ENCODE assay signal across 11 mouse cellular contexts in the genomic region with DNA sequence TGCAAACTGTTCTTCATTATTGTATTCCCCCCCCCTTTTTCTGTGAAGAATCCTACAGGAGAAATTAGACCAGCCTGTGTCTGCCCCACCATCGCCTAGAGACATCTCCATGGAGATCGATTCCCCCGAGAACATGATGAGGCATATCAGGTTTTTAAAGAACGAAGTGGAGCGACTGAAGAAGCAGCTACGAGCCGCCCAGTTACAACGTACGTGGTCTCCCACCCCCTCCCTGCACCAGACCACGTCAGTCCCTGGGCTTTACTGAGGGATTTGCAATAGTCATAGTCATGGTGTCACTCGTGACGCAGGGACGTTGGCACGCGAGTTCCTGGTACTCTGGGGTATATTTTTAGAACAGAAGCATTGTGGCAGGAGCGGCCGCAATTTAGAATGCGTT. TPM values are rescaled to one million over a fixed set of nuclear protein-coding genes. Genes with fewer than 3 reads are reported as not detected.
DNase-seq lines count a peak whose midpoint lies in the region; ATAC-seq lines count a peak whose summit lies in the region.
"Had no signal": no experiment of that assay in that cellular context is flagged by ENCODE, and none has a peak within 500 bp of the region (broad histone marks: within the 10 kb centered on the region; RNA-seq: fewer than 3 reads in every experiment).

No protein-coding gene starts in this region.

- no peak overlapping the region for H3K4me2 ChIP-seq in forebrain, embryonic 15.5 days (replicated peaks)
- H3K4me2 ChIP-seq in midbrain, embryonic 11.5 days, result no peak overlapping the region
- H3K4me2 ChIP-seq: intestine, embryonic 15.5 days; liver, embryonic 12.5 days had no signal

- H3K27ac ChIP-seq in forebrain, embryonic 15.5 days (replicated peaks), result 0 out of 2 replicates have a peak overlapping the region, but pooled peaks have one; percentile 2
- no peak overlapping the region for H3K27ac ChIP-seq in forebrain, embryonic 10.5 days
- H3K27ac ChIP-seq in midbrain, embryonic 11.5 days (ENCODE audit: low read depth, low read length), result no peak overlapping the region
- H3K27ac ChIP-seq: intestine, embryonic 15.5 days; liver, embryonic 12.5 days had no signal

- no peak overlapping the region for H3K9ac ChIP-seq in forebrain, embryonic 15.5 days (replicated peaks)
- H3K9ac ChIP-seq in midbrain, embryonic 11.5 days (ENCODE audit: low read length), result no peak overlapping the region
- H3K9ac ChIP-seq: intestine, embryonic 15.5 days; liver, embryonic 12.5 days had no signal

- no peaks in the 10 kb centered on the region for H3K4me1 ChIP-seq in forebrain, embryonic 15.5 days
- H3K4me1 ChIP-seq in forebrain, embryonic 10.5 days, result 0 out of 2 replicates have a peak, but pooled peaks cover 2% of the 10 kb centered on the region
- no peaks in the 10 kb centered on the region for H3K4me1 ChIP-seq in midbrain, embryonic 11.5 days (ENCODE audit: control insufficient read depth, insufficient read depth, low read length)
- H3K4me1 ChIP-seq: intestine, embryonic 15.5 days had no signal

- H3K4me3 ChIP-seq in forebrain, embryonic 15.5 days, result no peak overlapping the region
- H3K4me3 ChIP-seq in forebrain, embryonic 10.5 days, result no peak overlapping the region
- no peak overlapping the region for H3K4me3 ChIP-seq in midbrain, embryonic 11.5 days (ENCODE audit: low read depth, low read length)
- H3K4me3 ChIP-seq: intestine, embryonic 15.5 days; liver, embryonic 12.5 days; myocyte had no signal

- no peak for DNase-seq in forebrain, embryonic 10.5 days (ENCODE audit: extremely low spot score, low spot score)
- peak; percentile 78 for DNase-seq in brain, adult 2 months (ENCODE audit: low read depth, low spot score)
- DNase-seq in heart, postnatal 4 days, result peak; percentile 73
- peak; percentile 78 for DNase-seq in midbrain, embryonic 11.5 days (ENCODE audit: low spot score, missing footprints)
- DNase-seq in lung, postnatal 4 days, result no peak
- no peak for DNase-seq in lung, adult 18-20 months

- peaks cover 10% of the 10 kb centered on the region; the same call in 1 of the 2 replicates for H3K36me3 ChIP-seq in forebrain, embryonic 15.5 days
- peaks cover 69% of the 10 kb centered on the region for H3K36me3 ChIP-seq in forebrain, embryonic 10.5 days (replicated peaks)
- H3K36me3 ChIP-seq in midbrain, embryonic 11.5 days (ENCODE audit: control insufficient read depth, insufficient read depth, low read length), result peaks cover 2% of the 10 kb centered on the region

- WGBS in forebrain, embryonic 15.5 days, result 82% methylated on average over 18 of the region's 18 CpGs
- 92% methylated on average over 18 of the region's 18 CpGs for WGBS in forebrain, embryonic 10.5 days
- 88% methylated on average over 18 of the region's 18 CpGs for WGBS in midbrain, embryonic 11.5 days

- no peaks in the 10 kb centered on the region for H3K27me3 ChIP-seq in forebrain, embryonic 15.5 days
- H3K27me3 ChIP-seq in forebrain, embryonic 10.5 days (ENCODE audit: poor library complexity, severe bottlenecking), result no peaks in the 10 kb centered on the region
- H3K27me3 ChIP-seq in midbrain, embryonic 11.5 days (ENCODE audit: control insufficient read depth, insufficient read depth, low read length), result no peaks in the 10 kb centered on the region
- H3K27me3 ChIP-seq: intestine, embryonic 15.5 days; liver, embryonic 12.5 days had no signal

- ATAC-seq in forebrain, embryonic 15.5 days (replicated peaks), result no peak
- ATAC-seq in midbrain, embryonic 11.5 days (ENCODE audit: low FRiP score), result no peak
- ATAC-seq in megakaryocyte progenitor cell, adult 5-6 weeks (replicated peaks; ENCODE audit: poor library complexity), result no peak
- ATAC-seq: intestine, embryonic 15.5 days; liver, embryonic 12.5 days had no signal

- H3K9me3 ChIP-seq in forebrain, embryonic 15.5 days, result no peaks in the 10 kb centered on the region
- H3K9me3 ChIP-seq in forebrain, embryonic 10.5 days, result no peaks in the 10 kb centered on the region
- no peaks in the 10 kb centered on the region for H3K9me3 ChIP-seq in midbrain, embryonic 11.5 days (ENCODE audit: control insufficient read depth, low read length)
- H3K9me3 ChIP-seq: intestine, embryonic 15.5 days; liver, embryonic 12.5 days had no signal

RNA-seq across cellular contexts. Expression of gene Mrln, which starts 35.4 kb away (rescaled TPM):
- polyA plus RNA-seq in forebrain, embryonic 15.5 days (2015; fragmentation: Nextera tagmentation; extraction: Ambion mirVana), result 0.65 and 1.6 TPM in 2 replicates
- 1.5 TPM in 1 of 2 replicates, not detected in the other for polyA plus RNA-seq in forebrain, embryonic 10.5 days (2016; fragmentation: Nextera tagmentation; extraction: Ambion mirVana)
- total RNA-seq in heart, postnatal 4 days (2021), result under 1 TPM; 0.71 to 0.92 TPM
- 0.65 TPM in 1 of 2 replicates, not detected in the other for polyA plus RNA-seq in midbrain, embryonic 11.5 days (2014; fragmentation: Nextera tagmentation; extraction: Ambion mirVana)
- total RNA-seq in megakaryocyte progenitor cell, adult 5-6 weeks (2015), result not detected in 2 replicates
- total RNA-seq in megakaryocyte progenitor cell, adult 5-6 weeks (2017), result not detected in 2 replicates

Comparison
In these comparisons a context has a peak if more than half of its experiments do, and no peak if none do; other contexts are left out.
1. DNase-seq: peak in brain, adult 2 months (single experiment), heart, postnatal 4 days (single experiment) and midbrain, embryonic 11.5 days (single experiment); none in forebrain, embryonic 10.5 days (single experiment), lung, postnatal 4 days (0 of 2) and lung, adult 18-20 months (0 of 2).